Mouse (Mus musculus) hindbrain, embryonic 13.5 days (tissue): ENCODE data around the gene Csad. TPM values are rescaled to one million over a fixed set of nuclear protein-coding genes. Genes with fewer than 3 reads are reported as not detected.

ENCODE experiments used
- polyA plus RNA-seq: library from polyadenylated mRNA; unstranded; fragments of >200 nt; fragmentation: Nextera tagmentation; extraction: Ambion mirVana; gene quantifications from 2 replicates; pipeline ENCODE4 v1.2.1, GENCODE M21; 2015

Gene Csad
- polyA plus RNA-seq, 1 experiment from 2014 or later, result 44.5 TPM

Other genes starting within 250 kb of the Csad start
- 4.0 and 6.2 TPM in 2 replicates for gene Krt8, start 200.2 kb downstream of the Csad start, polyA plus RNA-seq
- gene Krt18, start 176.5 kb downstream of the Csad start, polyA plus RNA-seq, result 7.6 and 14.2 TPM in 2 replicates
- 82.3 and 82.9 TPM in 2 replicates for gene Eif4b, start 131.0 kb downstream of the Csad start, polyA plus RNA-seq
- gene Tns2, start 104.3 kb downstream of the Csad start, polyA plus RNA-seq, result 8.3 and 9.3 TPM in 2 replicates
- gene Spryd3, start 68.5 kb downstream of the Csad start, polyA plus RNA-seq, result 50.8 and 57.4 TPM in 2 replicates
- 0.49 and 1.2 TPM in 2 replicates for gene Igfbp6, start 60.4 kb downstream of the Csad start, polyA plus RNA-seq
- 0.14 TPM in 1 of 2 replicates, not detected in the other for gene Soat2, start 54.2 kb downstream of the Csad start, polyA plus RNA-seq
- 68.8 and 71.7 TPM in 2 replicates for gene Zfp740, start 1.5 kb downstream of the Csad start, polyA plus RNA-seq
- 0.45 and 1.5 TPM in 2 replicates for gene Itgb7, start 27.2 kb upstream of the Csad start, polyA plus RNA-seq
- 5.7 and 7.1 TPM in 2 replicates for gene Rarg, start 52.8 kb upstream of the Csad start, polyA plus RNA-seq
- gene Gm9918, start 65.8 kb upstream of the Csad start, polyA plus RNA-seq, result 0.14 and 0.22 TPM in 2 replicates
- gene Mfsd5, start 74.7 kb upstream of the Csad start, polyA plus RNA-seq, result 54.7 TPM in 2 replicates
- gene Espl1, start 91.5 kb upstream of the Csad start, polyA plus RNA-seq, result 7.0 and 7.2 TPM in 2 replicates
- 502 and 514 TPM in 2 replicates for gene Pfdn5, start 121.4 kb upstream of the Csad start, polyA plus RNA-seq
- 91.8 and 96.4 TPM in 2 replicates for gene Myg1, start 127.0 kb upstream of the Csad start, polyA plus RNA-seq
- gene Aaas, start 146.0 kb upstream of the Csad start, polyA plus RNA-seq, result 33.3 and 34.8 TPM in 2 replicates
- 1.1 and 1.2 TPM in 2 replicates for gene Sp7, start 162.5 kb upstream of the Csad start, polyA plus RNA-seq
- gene Sp1, start 201.4 kb upstream of the Csad start, polyA plus RNA-seq, result 4.6 and 6.0 TPM in 2 replicates
- 0.14 and 0.40 TPM in 2 replicates for gene Amhr2, start 240.6 kb upstream of the Csad start, polyA plus RNA-seq